Mouse (Mus musculus): Measurements from ENCODE around the gene Snx1. TPM values are rescaled to one million over a fixed set of nuclear protein-coding genes. Genes with fewer than 3 reads are reported as not detected.

Gene Snx1
- polyA plus RNA-seq, 1 experiment from 2014 or later: 127 TPM

- ATAC-seq (ENCODE audit: low FRiP score) (peak; percentile 98), DNase-seq (ENCODE audit: low spot score) (peak; percentile 97)
- H3K9me3 ChIP-seq (ENCODE audit: control insufficient read depth, low read length): no peaks in the 10 kb centered on the region
- peak overlapping the region; percentile 65 for H3K4me2 ChIP-seq (replicated peaks; ENCODE audit: low read depth, low read length)
- H3K4me3 ChIP-seq (ENCODE audit: low read depth, low read length): peak overlapping the region; percentile 81
- peak overlapping the region; percentile 77 for H3K9ac ChIP-seq (ENCODE audit: low read depth, low read length)
- H3K36me3 ChIP-seq (ENCODE audit: control insufficient read depth, insufficient read depth, low read length): no peaks in the 10 kb centered on the region
- 16% methylated on average over 33 of the region's 33 CpGs for WGBS
- H3K27ac ChIP-seq (ENCODE audit: low read depth, low read length): peak overlapping the region; percentile 92
- H3K27me3 ChIP-seq (ENCODE audit: control insufficient read depth, insufficient read depth, low read length): no peaks in the 10 kb centered on the region
- no peaks in the 10 kb centered on the region for H3K4me1 ChIP-seq (replicated peaks; ENCODE audit: control insufficient read depth, insufficient read depth, low read length)
Measured at GRCm38 (mm10) chr9:66124681-66125542, 1.5 kb downstream of the Snx1 start.

DNA sequence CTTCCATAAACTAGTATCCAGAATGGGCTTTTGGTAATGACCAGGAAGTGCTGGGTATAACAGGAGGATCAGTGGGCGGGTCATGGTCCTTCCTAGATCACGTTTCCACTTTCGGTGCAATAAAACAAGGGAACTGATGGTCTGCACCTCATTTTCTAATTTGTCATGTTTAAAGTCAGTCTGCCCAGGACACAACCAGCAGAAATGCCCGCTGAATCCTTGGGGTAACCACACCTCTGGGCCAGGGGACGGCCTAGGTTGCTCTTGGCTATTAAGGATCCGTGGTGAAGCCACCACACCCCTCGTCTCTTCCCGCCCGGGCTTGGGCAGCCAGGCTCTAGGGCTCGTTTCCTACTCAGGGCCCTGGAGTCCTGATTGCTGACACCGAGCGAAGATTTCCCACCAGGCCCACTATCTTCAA lies 2.3 kb downstream of the Snx1 start:
- no peaks in the 10 kb centered on the region for H3K9me3 ChIP-seq (ENCODE audit: control insufficient read depth, low read length)
- peak overlapping the region; percentile 77 for H3K9ac ChIP-seq (ENCODE audit: low read depth, low read length)
- H3K4me1 ChIP-seq (replicated peaks; ENCODE audit: control insufficient read depth, insufficient read depth, low read length): no peaks in the 10 kb centered on the region
- DNase-seq (ENCODE audit: low spot score) (peak; percentile 56), ATAC-seq (ENCODE audit: low FRiP score) (peak; percentile 54)
- no peaks in the 10 kb centered on the region for H3K36me3 ChIP-seq (ENCODE audit: control insufficient read depth, insufficient read depth, low read length)
- H3K27me3 ChIP-seq (ENCODE audit: control insufficient read depth, insufficient read depth, low read length): no peaks in the 10 kb centered on the region
- under 1% methylated on average over 12 of the region's 12 CpGs for WGBS
- peak overlapping the region; percentile 92 for H3K27ac ChIP-seq (ENCODE audit: low read depth, low read length)
- peak overlapping the region; percentile 81 for H3K4me3 ChIP-seq (ENCODE audit: low read depth, low read length)
- peak overlapping the region; percentile 65 for H3K4me2 ChIP-seq (replicated peaks; ENCODE audit: low read depth, low read length)

DNA sequence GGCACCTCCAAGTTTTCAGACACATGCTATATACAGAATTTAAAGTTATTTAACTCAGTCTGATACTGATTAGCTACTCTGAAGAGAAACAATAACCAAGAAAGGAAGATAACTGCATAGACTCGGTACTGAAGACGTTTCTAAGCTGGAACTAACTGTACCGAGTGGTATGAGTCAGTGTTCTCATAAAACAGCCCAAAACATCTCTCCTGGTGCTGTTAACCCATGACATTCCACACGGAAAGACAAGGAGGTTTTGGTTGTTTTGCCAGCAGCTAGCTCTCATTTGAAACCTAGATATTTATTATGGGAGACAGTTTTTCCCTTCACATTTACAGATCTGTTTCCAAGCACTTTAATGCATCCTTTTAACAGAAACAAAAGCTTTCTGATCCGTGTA lies 2.7 kb downstream of the Snx1 start:
- Histone ChIP-seq H3K27ac (ENCODE audit: low read depth, low read length) (no peak overlapping the region), H3K4me1 (replicated peaks; ENCODE audit: control insufficient read depth, insufficient read depth, low read length) (no peaks in the 10 kb centered on the region), H3K9me3 (ENCODE audit: control insufficient read depth, low read length) (no peaks in the 10 kb centered on the region), H3K4me3 (ENCODE audit: low read depth, low read length) (peak overlapping the region; percentile 81), H3K27me3 (ENCODE audit: control insufficient read depth, insufficient read depth, low read length) (no peaks in the 10 kb centered on the region), H3K36me3 (ENCODE audit: control insufficient read depth, insufficient read depth, low read length) (no peaks in the 10 kb centered on the region), H3K4me2 (replicated peaks; ENCODE audit: low read depth, low read length) (peak overlapping the region; percentile 65), H3K9ac (ENCODE audit: low read depth, low read length) (peak overlapping the region; percentile 77)
- ATAC-seq (ENCODE audit: low FRiP score): no peak
- no peak for DNase-seq (ENCODE audit: low spot score)
- WGBS: 29% methylated on average over 5 of the region's 5 CpGs

DNA sequence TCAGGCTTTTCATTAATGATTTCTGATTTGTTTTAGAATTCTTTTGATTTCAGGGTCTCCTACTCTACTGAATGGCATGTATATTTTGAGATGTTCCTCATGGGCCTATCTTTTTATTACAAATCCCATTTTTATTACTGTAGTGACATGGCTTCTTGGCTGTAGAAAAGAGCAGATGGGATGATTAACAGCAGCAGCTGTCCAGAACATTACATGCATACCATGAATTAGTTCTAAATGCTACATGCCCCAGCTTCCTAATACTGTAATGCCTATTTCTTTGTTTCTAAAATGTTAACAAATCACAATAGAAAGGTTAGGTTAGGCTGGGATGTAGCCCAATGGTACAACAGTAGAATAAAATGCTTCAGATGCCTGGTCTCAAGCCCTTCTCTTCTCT lies 5.0 kb downstream of the Snx1 start:
- Histone ChIP-seq H3K36me3 (ENCODE audit: control insufficient read depth, insufficient read depth, low read length) (no peaks in the 10 kb centered on the region), H3K27ac (ENCODE audit: low read depth, low read length) (no peak overlapping the region), H3K4me3 (ENCODE audit: low read depth, low read length) (no peak overlapping the region), H3K9ac (ENCODE audit: low read depth, low read length) (no peak overlapping the region), H3K27me3 (ENCODE audit: control insufficient read depth, insufficient read depth, low read length) (no peaks in the 10 kb centered on the region), H3K9me3 (ENCODE audit: control insufficient read depth, low read length) (no peaks in the 10 kb centered on the region), H3K4me1 (replicated peaks; ENCODE audit: control insufficient read depth, insufficient read depth, low read length) (no peaks in the 10 kb centered on the region), H3K4me2 (replicated peaks; ENCODE audit: low read depth, low read length) (no peak overlapping the region)
- no peak for ATAC-seq (ENCODE audit: low FRiP score)
- no peak for DNase-seq (ENCODE audit: low spot score)

- Histone ChIP-seq H3K4me3 (ENCODE audit: low read depth, low read length) (no peak overlapping the region), H3K9ac (ENCODE audit: low read depth, low read length) (no peak overlapping the region), H3K9me3 (ENCODE audit: control insufficient read depth, low read length) (no peaks in the 10 kb centered on the region), H3K4me1 (replicated peaks; ENCODE audit: control insufficient read depth, insufficient read depth, low read length) (no peaks in the 10 kb centered on the region), H3K27me3 (ENCODE audit: control insufficient read depth, insufficient read depth, low read length) (no peaks in the 10 kb centered on the region), H3K4me2 (replicated peaks; ENCODE audit: low read depth, low read length) (no peak overlapping the region), H3K36me3 (ENCODE audit: control insufficient read depth, insufficient read depth, low read length) (no peaks in the 10 kb centered on the region), H3K27ac (ENCODE audit: low read depth, low read length) (no peak overlapping the region)
- ATAC-seq (ENCODE audit: low FRiP score) (no peak), DNase-seq (ENCODE audit: low spot score) (no peak)
- 85% methylated on average over 3 of the region's 3 CpGs for WGBS
Measured at GRCm38 (mm10) chr9:66120945-66121344, 5.4 kb downstream of the Snx1 start.

- H3K9ac ChIP-seq (ENCODE audit: low read depth, low read length): no peak overlapping the region
- no peaks in the 10 kb centered on the region for H3K27me3 ChIP-seq (ENCODE audit: control insufficient read depth, insufficient read depth, low read length)
- H3K27ac ChIP-seq (ENCODE audit: low read depth, low read length): no peak overlapping the region
- no peaks in the 10 kb centered on the region for H3K4me1 ChIP-seq (replicated peaks; ENCODE audit: control insufficient read depth, insufficient read depth, low read length)
- no peak overlapping the region for H3K4me3 ChIP-seq (ENCODE audit: low read depth, low read length)
- H3K9me3 ChIP-seq (ENCODE audit: control insufficient read depth, low read length): no peaks in the 10 kb centered on the region
- 90% methylated on average over 4 of the region's 4 CpGs for whole genome bisulfite sequencing
- no peak for DNase-seq (ENCODE audit: low spot score)
- H3K36me3 ChIP-seq (ENCODE audit: control insufficient read depth, insufficient read depth, low read length): no peaks in the 10 kb centered on the region
- ATAC-seq (ENCODE audit: low FRiP score): no peak
- H3K4me2 ChIP-seq (replicated peaks; ENCODE audit: low read depth, low read length): no peak overlapping the region
Measured at GRCm38 (mm10) chr9:66120106-66120505, 6.3 kb downstream of the Snx1 start.

GRCm38 (mm10) chr9:66119498-66119897 lies 6.9 kb downstream of the Snx1 start:
- DNase-seq (ENCODE audit: low spot score) (no peak), ATAC-seq (ENCODE audit: low FRiP score) (no peak)
- Histone ChIP-seq H3K27me3 (ENCODE audit: control insufficient read depth, insufficient read depth, low read length) (no peaks in the 10 kb centered on the region), H3K36me3 (ENCODE audit: control insufficient read depth, insufficient read depth, low read length) (no peaks in the 10 kb centered on the region), H3K9ac (ENCODE audit: low read depth, low read length) (no peak overlapping the region), H3K27ac (ENCODE audit: low read depth, low read length) (no peak overlapping the region), H3K4me3 (ENCODE audit: low read depth, low read length) (no peak overlapping the region), H3K4me2 (replicated peaks; ENCODE audit: low read depth, low read length) (no peak overlapping the region), H3K9me3 (ENCODE audit: control insufficient read depth, low read length) (no peaks in the 10 kb centered on the region), H3K4me1 (replicated peaks; ENCODE audit: control insufficient read depth, insufficient read depth, low read length) (no peaks in the 10 kb centered on the region)
- 91% methylated on average over 2 of the region's 2 CpGs for WGBS

GRCm38 (mm10) chr9:66116890-66117289 lies 9.5 kb downstream of the Snx1 start:
- no peaks in the 10 kb centered on the region for H3K4me1 ChIP-seq (replicated peaks; ENCODE audit: control insufficient read depth, insufficient read depth, low read length)
- H3K4me3 ChIP-seq (ENCODE audit: low read depth, low read length): no peak overlapping the region
- DNase-seq (ENCODE audit: low spot score) (no peak), ATAC-seq (ENCODE audit: low FRiP score) (no peak)
- WGBS: 71% methylated on average over 8 of the region's 8 CpGs
- H3K36me3 ChIP-seq (ENCODE audit: control insufficient read depth, insufficient read depth, low read length): peaks cover 5% of the 10 kb centered on the region; the same call in 1 of the 2 replicates
- H3K27ac ChIP-seq (ENCODE audit: low read depth, low read length): no peak overlapping the region
- H3K9ac ChIP-seq (ENCODE audit: low read depth, low read length): no peak overlapping the region
- no peaks in the 10 kb centered on the region for H3K9me3 ChIP-seq (ENCODE audit: control insufficient read depth, low read length)
- H3K4me2 ChIP-seq (replicated peaks; ENCODE audit: low read depth, low read length): no peak overlapping the region
- H3K27me3 ChIP-seq (ENCODE audit: control insufficient read depth, insufficient read depth, low read length): no peaks in the 10 kb centered on the region

DNA sequence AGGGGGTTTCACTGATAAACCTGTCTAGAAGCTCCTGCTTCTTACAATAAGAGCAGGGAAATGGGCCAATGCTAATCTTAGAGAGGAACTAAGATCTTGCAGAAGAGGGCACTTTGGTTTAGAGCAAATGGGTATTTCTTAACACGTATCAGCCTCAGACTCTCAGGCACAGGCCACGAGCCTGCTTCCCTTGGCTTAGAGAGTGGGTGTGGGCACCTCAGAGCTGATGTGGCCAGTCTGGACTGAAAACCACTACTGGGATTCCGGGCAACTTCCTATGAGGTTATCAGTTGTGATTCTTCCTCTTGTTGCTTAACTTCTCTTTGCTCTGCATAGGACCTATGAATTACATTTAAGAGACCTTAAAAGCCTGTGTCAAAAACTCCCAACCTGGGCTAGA lies 12.0 kb downstream of the Snx1 start:
- no peaks in the 10 kb centered on the region for H3K4me1 ChIP-seq (replicated peaks; ENCODE audit: control insufficient read depth, insufficient read depth, low read length)
- peaks cover 5% of the 10 kb centered on the region; the same call in 1 of the 2 replicates for H3K36me3 ChIP-seq (ENCODE audit: control insufficient read depth, insufficient read depth, low read length)
- no peaks in the 10 kb centered on the region for H3K27me3 ChIP-seq (ENCODE audit: control insufficient read depth, insufficient read depth, low read length)
- ATAC-seq (ENCODE audit: low FRiP score) (no peak), DNase-seq (ENCODE audit: low spot score) (no peak)
- no peak overlapping the region for H3K4me3 ChIP-seq (ENCODE audit: low read depth, low read length)
- no peak overlapping the region for H3K27ac ChIP-seq (ENCODE audit: low read depth, low read length)
- no peak overlapping the region for H3K4me2 ChIP-seq (replicated peaks; ENCODE audit: low read depth, low read length)
- H3K9me3 ChIP-seq (ENCODE audit: control insufficient read depth, low read length): no peaks in the 10 kb centered on the region
- H3K9ac ChIP-seq (ENCODE audit: low read depth, low read length): no peak overlapping the region
- 97% methylated on average over 3 of the region's 3 CpGs for WGBS
